Mouse (Mus musculus) macrophage (primary cell): ENCODE data around the gene Rtl9. TPM values are rescaled to one million over a fixed set of nuclear protein-coding genes. Genes with fewer than 3 reads are reported as not detected.

Source experiments
- H3K27ac ChIP-seq: fragments of 350-480 bp; formaldehyde crosslinking; 2 replicates; pipeline ENCODE4 v1.9.0; 2021
- H3K36me3 ChIP-seq: fragments of 350-480 bp; formaldehyde crosslinking; 2 replicates; pipeline ENCODE4 v1.9.0; 2021; ENCODE audit errors: inconsistent target
- H3K4me3 ChIP-seq: fragments of 350-480 bp; formaldehyde crosslinking; 2 replicates; pipeline ENCODE4 v1.9.0; 2021; ENCODE audit errors: inconsistent target
- H3K79me2 ChIP-seq: fragments of 350-480 bp; formaldehyde crosslinking; 2 replicates; pipeline ENCODE4 v1.9.0; 2021; ENCODE audit errors: inconsistent target
- WGBS: methylation state at CpG from one replicate; pipeline ENCODE4 v1.1.7; 2026; ENCODE audit warnings: inconsistent platforms; ENCODE audit not compliant: missing documents; 5-methylcytosine and 5-hydroxymethylcytosine counted together
- polyA plus RNA-seq: library from polyadenylated mRNA; stranded (reverse); fragments of 250-400 nt; gene quantifications from 3 replicates; pipeline ENCODE4 v1.2.4, GENCODE M21; 2018; ENCODE audit warnings: inconsistent platforms

Rtl9 gene
- polyA plus RNA-seq, 1 experiment from 2014 or later = not detected

DNA sequence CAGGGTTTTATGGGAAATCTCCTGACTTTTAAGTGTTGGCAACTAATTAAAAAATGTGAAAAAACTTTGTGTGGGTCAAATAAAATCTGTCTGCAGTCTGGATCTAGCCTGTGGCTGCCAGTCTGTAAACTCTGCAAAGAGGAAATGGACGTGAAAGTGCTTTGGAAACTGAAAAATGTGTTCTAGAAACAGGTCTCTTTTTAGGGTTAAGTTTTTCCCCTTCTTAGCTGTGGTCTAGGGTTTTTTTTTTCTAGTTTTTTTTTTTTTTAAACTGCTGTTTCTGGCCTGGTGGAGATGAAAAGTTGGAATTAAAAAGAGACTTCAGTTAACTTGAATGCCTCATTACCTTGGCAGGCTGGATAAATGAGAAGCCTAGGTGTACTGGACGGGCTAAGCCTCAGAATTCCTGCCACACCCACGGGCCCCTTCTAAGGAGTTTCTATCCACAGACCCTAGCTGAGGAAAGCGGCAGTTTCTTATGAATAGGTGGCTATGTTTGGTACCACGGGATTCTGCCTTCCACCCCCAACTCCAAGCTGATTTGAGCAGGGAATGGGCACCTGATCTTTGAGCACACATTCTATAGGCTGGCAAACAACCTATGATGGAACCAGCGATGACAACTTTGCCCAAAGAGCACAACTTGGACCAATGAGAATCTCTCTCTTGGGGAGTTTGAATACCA is 8.3 kb upstream of the Rtl9 start:
- Histone ChIP-seq H3K36me3 (no peaks in the 10 kb centered on the region), H3K4me3 (no peak overlapping the region), H3K79me2 (no peaks in the 10 kb centered on the region), H3K27ac (no peak overlapping the region)
- 83% methylated on average over 5 of the region's 6 CpGs for whole genome bisulfite sequencing

DNA sequence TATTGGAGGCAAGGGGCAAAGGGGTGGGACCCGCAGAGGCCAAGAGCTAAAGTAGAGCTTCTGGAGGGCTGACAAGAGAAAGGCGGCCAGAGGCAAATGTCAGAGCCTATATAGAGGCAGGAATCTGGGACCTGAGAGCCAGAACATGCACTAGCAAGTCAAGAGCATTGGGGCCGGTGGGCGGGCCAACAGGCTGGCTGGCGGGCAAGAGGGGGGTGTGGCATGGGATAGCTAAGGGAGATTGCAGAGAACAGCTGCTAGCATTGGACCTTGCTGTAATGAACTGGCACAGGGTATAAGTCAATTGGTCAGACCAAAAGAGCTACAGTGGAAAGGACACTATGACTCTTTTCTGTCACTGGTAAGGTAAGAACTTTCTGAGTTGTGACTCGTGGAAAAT is 1.8 kb upstream of the Rtl9 start:
- H3K79me2 ChIP-seq = no peaks in the 10 kb centered on the region

DNA sequence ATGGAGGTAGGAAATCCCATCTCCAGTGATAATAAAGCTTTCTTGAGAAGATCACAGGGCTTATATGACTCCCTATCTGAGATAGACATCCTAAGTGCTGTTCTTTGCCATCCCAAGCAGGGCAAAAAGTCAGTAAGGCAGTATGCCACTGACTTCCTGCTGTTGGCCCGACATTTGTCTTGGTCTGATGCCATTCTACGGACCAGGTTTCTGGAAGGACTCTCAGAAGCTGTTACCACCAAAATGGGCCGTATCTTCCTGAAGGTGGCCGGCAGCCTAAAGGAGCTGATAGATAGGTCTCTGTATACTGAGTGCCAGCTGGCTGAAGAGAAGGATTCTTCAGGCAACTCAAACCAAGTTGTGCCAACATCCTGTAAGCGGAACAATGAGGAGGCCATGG is 3.8 kb downstream of the Rtl9 start:
- H3K27ac ChIP-seq = no peak overlapping the region
- no peaks in the 10 kb centered on the region for H3K79me2 ChIP-seq
- no peaks in the 10 kb centered on the region for H3K36me3 ChIP-seq
- no peak overlapping the region for H3K4me3 ChIP-seq
- 93% methylated on average over 5 of the region's 5 CpGs for WGBS

More for the DNA sequence above, 1.8 kb upstream of the Rtl9 start:
- Histone ChIP-seq H3K27ac (no peak overlapping the region), H3K36me3 (no peaks in the 10 kb centered on the region), H3K4me3 (no peak overlapping the region)
- 86% methylated on average over 6 of the region's 6 CpGs for WGBS

DNA sequence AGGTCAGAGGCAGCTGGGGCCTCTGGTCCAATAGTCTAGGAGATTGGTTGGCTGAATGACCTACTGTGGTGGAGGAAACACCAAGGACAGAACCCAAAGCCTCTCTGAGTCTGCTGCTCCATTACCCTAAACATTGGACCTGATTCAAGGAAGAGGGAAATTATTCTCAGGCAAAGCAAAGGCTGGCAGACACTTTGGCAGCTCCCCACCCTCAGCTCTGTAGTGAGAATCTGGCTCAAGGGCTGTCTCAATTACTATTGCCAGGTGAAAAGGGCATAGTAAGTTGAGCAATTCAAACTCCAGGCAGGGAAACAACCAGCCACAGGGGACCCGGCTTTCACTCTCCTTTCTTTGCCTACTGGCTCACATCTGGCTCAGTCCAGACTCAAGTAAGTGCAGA is 6.5 kb downstream of the Rtl9 start:
- Histone ChIP-seq H3K4me3 (no peak overlapping the region), H3K79me2 (no peaks in the 10 kb centered on the region), H3K27ac (no peak overlapping the region), H3K36me3 (no peaks in the 10 kb centered on the region)
- WGBS = 100% methylated on average over 1 of the region's 1 CpGs

DNA sequence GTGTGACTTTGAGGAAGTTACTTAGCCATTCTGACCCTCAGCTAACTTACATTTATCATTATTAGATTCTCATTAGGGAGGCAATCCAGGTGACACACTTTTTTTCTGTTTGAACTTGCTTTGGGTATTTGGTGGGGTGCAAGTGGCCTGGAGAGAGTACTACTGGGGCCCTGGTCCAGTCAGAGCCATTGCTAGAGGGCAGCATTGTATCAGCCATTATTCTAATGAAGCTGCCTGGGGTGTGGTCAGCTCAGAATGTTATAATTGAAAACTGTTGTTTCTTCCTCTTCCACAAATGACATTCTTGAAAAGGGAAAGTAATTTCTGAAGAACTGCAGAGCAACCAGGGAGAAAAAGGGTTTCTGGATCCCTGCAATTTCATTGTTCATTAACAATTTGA is 13.2 kb downstream of the Rtl9 start:
- H3K79me2 ChIP-seq = no peaks in the 10 kb centered on the region
- H3K27ac ChIP-seq = no peak overlapping the region
- H3K4me3 ChIP-seq = no peak overlapping the region
- H3K36me3 ChIP-seq = no peaks in the 10 kb centered on the region

Other genes with a start within 250 kb of the Rtl9 start
- gene Ammecr1, start 132.9 kb upstream of the Rtl9 start, polyA plus RNA-seq = 2.7 to 3.9 TPM (median 3.4 TPM) in 3 replicates